Mouse (Mus musculus) regulatory T cell (primary cell): ENCODE measurements around the gene Fastkd3.

ENCODE experiments used
- in situ Hi-C: fragments of 300-600 bp; cut with MboI, MseI; formaldehyde crosslinking; loops from one replicate; pipeline ENCODE4 v1.15.1; 2025; ENCODE audit warnings: high pct_unique_total_duplicates

The Fastkd3 gene

DNA sequence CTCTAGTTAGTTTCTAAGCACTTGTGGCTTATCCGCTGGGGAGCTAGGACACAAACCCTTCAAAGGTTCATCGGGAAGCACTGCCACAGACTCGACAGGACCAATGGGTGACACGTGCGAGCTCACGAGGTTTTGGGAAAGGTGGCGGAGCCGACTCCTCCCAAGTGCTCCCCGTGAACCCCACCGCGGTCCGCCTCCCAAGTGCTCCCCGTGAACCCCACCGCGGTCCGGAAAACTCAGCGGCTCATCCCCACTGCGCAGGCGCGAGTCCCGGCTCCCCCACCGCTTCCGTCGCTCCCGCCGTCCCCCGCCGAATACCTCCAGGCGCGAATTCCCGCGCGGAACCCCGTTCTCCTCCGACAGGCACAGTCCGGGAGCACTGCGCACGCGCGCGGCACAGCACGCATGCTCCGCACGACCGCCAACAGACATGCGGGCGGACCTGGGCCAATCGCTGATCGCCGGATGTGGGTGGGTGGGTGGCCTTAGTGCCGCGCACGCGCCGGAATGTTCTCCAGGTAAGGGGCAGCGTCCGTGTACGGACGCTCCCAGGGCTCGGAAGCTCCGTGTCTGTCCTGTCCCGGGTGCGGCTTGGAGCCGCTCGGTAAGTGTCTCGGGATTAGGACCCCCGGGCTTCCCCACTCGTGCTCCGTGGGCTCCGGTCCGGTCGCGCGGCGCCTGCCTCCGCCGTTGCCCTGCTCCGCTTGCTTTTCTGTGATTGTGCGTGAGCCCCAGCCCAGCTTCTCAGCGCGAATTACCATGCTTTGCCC lies at the start of gene Fastkd3, which contains the start of gene Mtrr:
Gene Fastkd3 (plus strand): TSS at position 488 of the 770 bp plus-strand sequence.
Gene Mtrr (minus strand): TSS at position 403 of the 770 bp plus-strand sequence.
- in situ Hi-C loops, result loop anchor here (10.0 to 25.0 kb wide), 2 partner anchors 953 to 1670 kb away; partner anchors contain the start of genes Gm10767, Nsun2 and Tent4a

DNA sequence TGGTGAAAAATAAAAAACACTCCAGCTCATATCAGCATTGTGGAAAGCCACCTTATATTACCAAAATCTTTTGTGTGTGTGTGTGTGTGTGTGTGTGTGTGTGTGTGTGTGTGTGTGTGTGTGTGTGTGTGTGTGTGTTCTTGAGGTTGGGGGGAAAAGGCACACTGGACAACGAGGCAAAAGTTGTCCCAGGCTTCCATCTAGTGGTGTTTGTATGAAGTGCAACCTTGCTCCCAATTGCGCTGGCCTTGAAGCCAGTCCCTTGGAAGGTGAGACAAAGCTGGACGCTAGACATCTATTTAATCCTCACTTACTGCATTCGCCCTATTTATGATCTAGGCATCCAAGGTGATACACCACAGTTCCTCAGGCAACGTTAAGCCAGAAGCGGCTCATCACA lies 28.6 kb upstream of the Fastkd3 start:
- in situ Hi-C loops, result loop anchor here (10.0 kb wide), 2 partner anchors 531 to 689 kb away; partner anchors contain the start of gene BC048507

DNA sequence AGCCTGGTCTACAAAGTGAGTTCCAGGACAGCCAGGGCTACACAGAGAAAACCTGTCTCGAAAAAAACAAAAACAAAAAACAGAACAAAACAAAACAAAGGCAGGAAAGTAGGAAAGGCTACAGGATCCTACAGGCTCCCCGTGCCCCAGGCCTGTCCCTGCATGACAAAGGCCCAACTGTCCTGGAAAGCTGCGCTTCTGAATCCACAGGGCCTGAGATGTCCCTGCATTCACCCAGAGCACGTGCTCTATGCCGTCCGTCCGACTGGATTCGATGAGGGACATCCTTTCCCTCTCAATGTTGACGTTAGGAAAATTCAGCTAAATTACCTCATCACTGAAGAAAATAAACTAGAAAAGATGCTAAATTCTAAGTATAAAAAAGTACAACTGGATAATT lies 13.9 kb upstream of the Fastkd3 start:
- in situ Hi-C loops, result no loop called here

DNA sequence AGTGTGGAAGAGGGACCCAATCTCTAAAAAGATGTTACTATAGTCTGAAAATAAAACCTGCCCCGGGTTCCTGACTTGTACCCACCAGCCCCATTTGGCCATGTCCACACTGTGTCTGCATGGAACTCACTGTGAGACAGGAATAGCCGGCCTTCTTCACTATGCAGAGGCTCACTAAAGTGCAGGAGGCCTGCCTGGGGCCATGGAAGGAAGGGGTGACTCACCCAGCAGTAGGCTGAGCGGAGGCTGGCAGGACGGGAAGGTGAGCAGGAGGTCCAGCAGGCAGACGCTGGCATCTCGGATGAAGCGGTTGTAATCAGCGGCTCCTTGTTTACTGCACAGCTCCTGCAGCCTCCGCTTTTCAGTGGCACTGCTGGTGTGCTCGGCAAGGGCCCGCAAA lies 13.5 kb upstream of the Fastkd3 start:
- in situ Hi-C loops, result no loop called here

DNA sequence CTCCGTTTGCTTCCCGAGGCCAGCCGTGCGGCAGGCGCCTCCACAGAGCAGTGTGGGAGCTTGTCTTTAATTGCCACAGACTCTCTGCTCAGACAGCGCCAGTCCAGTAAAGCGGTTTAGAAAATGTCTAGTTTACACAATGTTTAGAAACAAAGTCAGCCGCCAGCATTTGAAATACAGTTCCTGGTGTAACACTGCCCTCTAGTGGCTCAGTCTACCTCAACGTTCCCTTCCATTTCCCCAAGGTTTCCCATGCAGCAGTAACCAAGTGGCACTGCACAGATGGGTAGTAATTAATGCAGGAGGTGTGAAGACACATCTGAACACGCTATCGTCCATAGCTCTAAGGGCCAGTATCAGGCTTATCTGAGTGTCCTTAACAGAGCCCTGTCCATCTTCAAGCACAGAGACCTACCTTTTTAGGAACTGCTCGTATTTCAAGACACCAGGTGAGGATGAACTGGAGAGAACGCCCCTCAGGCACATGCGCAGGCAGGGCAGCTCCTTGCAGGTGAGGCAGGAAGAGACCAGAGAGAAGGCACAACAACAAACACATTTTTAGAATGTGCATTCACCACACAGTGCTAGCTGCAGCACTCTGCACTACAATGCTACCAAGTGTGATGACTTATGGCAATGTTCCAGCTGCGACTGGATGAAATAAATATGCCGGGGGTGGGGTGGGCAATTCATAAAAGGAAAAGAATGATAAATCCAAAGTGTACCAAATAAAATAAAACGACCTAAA lies 12.3 kb upstream of the Fastkd3 start:
- in situ Hi-C loops, result loop anchor here (10.0 kb wide), 1 partner anchor 1045 kb away; the partner anchor contains the start of gene Srd5a1

DNA sequence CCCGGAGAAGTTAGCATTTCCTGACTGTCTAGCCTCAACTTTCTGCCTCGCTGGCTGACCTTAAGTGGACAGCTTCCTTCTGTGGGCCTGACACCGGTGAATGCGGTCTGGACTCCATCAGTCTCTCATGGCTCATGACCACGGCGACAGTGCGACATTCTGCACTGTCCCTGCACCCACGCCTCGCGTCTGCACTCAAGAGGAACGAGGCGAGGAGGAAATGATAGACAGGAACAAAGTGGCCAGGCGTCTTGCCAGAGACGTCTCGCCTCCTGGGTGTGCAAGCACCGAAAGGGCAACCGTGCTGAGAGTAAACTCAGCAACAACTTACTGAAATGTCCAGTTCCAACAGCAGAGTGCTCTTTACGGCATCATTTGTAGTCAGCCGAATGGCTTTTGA lies 9.8 kb upstream of the Fastkd3 start:
- in situ Hi-C loops, result loop anchor here (10.0 kb wide), 1 partner anchor 1043 kb away; the partner anchor contains the start of gene Srd5a1

DNA sequence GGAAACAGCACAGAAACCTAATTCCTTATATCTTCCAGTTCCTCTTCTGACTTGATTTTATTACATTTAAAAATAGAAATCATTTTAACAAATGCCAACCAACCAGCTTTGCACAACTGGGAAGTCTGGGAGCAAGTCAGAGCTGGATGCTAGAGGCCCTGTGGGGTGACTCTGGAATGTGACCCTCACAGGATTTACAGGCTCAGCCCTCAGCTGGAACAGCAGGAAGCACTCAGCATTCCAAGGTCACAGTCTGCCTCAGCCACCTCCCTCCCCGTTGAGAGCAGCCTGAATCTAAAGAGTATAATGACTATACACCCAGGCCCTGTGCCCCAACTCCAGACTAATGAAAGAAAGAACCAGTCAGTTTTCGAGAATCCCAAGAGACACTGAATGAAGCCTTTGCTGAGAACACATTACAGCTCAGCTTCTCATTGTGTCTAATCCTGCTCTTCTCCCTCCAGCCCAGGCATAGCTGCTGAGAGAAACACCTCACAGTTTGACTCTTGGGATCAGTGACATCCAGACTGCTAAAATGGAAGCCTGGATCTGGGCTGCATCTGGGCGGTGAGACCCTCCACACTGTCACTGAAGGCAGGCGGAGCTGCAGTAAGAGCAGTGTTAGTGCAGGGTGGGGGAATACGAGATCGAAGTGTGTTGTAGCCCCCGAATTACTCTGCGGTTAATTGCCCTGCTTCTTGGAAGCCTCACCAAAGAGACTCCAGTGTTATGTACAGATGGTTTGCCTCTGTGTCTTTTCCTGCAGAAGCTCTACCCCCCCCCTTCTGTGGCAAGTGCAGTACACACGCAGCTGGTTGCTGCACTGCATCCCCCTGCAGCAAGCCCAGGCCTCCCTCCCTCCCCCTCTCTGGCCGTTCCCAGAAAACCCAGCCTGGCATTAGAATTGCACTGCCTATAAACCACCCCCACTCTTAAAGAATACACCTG lies 8.8 kb upstream of the Fastkd3 start:
- in situ Hi-C loops, result loop anchor here (10.0 kb wide), 1 partner anchor 1042 kb away; the partner anchor contains the start of gene Srd5a1

DNA sequence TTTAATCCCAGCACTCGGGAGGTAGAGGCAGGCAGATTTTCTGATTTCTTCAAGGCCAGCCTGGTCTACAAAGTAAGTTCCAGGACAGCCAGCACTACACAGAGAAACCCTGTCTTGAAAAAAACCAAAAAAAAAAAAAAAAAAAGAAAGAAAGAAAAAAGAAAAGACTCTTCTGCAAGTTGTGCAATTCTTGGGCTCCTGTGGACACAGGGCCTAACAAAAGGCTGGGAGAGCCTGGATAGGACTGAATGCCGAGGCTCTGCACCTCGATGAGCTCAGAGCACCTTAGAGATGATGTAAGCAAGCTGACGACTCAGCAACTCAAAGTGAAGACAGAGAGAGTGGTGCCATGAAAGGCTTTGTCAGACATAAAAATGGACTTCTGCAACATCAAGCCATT lies 7.6 kb upstream of the Fastkd3 start:
- in situ Hi-C loops, result loop anchor here (10.0 kb wide), 1 partner anchor 1040 kb away; the partner anchor contains the start of gene Srd5a1

DNA sequence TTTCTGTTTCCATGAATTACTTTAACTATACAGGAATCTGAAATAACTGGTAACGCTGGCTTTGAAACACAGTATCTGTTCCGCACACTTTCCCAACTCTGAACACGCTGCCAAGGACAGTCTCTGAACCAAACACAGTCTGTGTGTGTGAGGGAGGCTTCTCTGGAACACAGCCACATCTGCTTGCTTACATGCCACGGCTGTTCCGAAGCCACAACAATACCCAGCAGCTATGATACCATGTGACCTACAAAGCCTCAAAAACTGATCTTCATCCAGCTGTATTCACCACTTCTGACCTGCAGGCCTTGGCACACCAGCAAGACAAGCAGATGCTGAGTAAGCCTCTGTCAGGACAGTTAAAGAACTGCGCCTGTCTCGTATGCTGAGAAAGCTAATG lies 4.1 kb upstream of the Fastkd3 start:
- in situ Hi-C loops, result loop anchor here (10.0 to 25.0 kb wide), 2 partner anchors 1037 to 1666 kb away; partner anchors contain the start of genes Gm10767 and Srd5a1

DNA sequence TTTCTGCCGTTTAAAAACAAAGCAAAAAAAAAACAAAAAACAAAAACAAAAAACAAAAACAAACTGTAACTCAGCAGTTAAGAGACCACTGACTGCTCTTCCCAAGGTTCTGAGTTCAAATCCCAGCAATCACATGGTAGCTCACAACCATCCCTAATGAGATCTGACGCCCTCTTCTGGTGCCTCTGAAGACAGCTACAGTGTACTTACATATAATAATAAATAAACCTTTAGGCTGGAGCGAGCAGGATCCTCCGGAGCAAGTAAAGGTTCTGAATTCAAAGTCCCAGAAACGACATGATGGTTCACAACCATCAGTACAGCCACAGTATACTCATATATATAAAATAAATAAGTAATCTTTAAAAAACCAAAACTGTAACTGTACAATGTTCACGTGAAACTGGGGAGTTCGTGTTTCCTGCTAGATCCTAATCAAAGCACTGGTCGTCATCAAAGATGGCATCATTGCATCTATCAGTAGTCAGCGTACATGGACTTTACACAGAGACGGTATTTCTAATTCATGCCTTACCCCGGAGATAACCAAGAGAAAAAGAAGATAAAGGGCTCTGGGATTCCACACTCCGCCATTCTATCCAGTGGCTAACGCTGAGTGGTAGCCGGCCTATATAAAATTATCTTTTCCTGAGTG lies 821 bp upstream of the Fastkd3 start:
- in situ Hi-C loops, result loop anchor here (10.0 to 25.0 kb wide), 2 partner anchors 954 to 1669 kb away; partner anchors contain the start of genes Gm10767, Nsun2 and Tent4a

DNA sequence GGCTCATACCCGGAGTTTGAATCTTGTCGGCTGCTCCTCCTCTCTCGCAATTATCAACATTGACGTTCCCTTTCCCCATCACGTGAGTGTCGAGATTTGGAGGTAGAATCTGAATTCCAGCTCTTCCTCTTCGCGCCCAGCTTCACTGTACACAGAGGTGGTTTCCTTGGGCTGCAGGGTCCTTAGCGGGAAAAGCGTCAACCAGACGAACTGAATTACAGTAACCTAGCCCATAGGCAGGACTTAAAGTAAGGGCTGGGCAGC lies 415 bp downstream of the Fastkd3 start:
- in situ Hi-C loops, result loop anchor here (10.0 to 25.0 kb wide), 2 partner anchors 952 to 1670 kb away; partner anchors contain the start of genes Gm10767, Nsun2 and Tent4a

DNA sequence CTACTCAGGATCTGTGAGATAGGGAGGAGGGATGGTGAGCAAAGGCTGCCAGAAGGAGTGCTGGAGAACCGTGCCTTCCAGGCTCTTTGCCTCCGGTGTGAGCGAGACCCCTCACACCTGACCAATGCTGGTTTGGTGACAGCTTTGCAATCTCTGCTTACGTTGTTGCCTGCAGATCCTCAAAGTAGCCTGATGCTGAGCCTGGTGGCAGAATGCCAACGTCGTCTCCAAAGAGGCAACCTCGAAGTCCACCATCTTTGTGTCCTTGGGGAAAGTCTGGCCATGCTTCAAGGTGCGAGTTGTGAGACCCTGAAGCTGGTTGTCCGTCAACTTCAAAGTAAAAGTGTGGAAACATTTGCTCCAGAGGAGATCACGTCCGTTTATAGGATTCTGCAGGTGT lies 1.9 kb downstream of the Fastkd3 start:
- in situ Hi-C loops, result loop anchor here (10.0 to 25.0 kb wide), 2 partner anchors 951 to 1672 kb away; partner anchors contain the start of genes Gm10767, Nsun2 and Tent4a

DNA sequence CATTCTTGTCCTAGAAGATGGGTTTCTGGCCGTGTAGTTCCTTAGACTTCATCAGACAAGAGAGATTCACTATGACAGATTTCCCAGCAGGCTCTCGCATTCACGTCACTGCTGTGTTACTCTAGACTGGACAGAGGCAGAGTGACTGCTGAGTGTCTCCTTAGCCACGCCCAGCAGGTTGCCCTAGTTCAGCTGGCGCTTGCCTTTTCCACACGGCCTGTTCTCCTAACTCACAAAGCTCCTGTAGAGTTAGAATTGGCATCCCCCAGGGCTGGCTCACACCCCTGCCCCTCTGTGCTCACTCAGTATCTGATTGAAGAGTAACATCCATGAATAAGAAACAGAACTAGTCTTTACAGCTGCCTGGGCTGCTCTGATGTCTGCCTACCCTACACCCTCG lies 3.4 kb downstream of the Fastkd3 start:
- in situ Hi-C loops, result loop anchor here (5.0 to 25.0 kb wide), 3 partner anchors 949 to 1673 kb away; partner anchors contain the start of genes Gm10767, Nsun2 and Tent4a

DNA sequence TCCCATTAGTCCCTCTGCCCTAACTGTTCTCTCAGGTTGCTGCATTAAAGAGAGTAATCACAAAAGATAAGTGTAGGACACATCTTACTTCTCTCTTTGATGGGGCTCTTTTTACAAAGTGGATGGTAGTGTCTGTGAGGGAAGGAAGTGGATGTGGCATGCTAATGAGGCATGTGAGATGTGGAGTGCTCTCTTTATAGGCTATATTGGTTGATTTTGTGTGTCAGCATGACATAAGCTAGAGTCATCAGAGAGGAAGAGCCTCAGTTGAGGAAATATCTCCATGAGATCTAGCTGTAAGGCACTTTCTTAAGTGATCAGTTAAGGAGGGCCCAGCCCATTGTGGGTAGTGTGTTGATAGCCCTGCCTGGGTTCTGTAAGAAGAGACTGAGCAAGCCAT lies 6.3 kb downstream of the Fastkd3 start:
- in situ Hi-C loops, result loop anchor here (5.0 to 25.0 kb wide), 3 partner anchors 946 to 1676 kb away; partner anchors contain the start of genes Gm10767, Nsun2 and Tent4a

DNA sequence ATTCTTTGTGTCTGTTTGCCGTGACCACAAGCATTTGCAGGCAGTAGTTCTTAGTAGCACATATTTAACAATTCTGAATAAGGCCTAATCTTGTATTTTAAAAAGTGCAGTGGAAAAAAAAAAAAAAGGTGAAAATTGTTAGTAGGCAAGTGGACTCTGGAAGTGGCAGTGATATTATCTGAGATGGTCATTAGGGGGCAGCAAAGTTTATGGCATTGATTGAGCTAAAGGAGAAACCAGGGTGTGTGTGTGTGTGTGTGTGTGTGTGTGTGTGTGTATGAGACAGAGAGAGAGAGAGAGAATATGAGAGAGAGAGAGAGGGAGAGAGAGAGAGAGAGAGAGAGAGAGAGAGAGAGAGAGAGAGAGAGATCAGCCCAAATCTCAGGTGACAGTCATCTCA lies 11.8 kb downstream of the Fastkd3 start:
- in situ Hi-C loops, result loop anchor here (25.0 kb wide), 1 partner anchor 1681 kb away; the partner anchor contains the start of gene Gm10767

DNA sequence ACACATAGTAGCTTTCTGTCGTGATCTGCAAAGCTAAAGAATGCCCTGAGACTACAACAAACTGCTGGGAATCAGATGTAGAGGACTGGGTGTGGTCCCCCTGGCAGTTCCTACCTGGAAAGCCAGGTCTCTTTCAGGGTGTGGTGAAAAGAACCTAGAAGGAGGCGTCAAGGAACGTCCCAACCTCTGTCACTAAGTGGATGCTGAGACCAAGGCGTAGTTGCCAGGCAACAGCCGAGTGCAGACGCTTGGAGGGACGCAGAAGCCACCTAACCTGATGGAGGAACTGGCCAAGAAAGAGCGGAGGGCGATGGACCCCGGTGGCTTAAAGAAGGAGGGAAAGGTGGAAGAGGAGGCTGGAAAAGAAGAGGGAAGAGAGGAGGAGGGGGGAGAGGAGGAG lies 15.2 kb downstream of the Fastkd3 start, which contains the start of gene 1700001L19Rik:
Gene 1700001L19Rik (plus strand): TSS at position 223 of the 400 bp plus-strand sequence.
- in situ Hi-C loops, result loop anchor here (25.0 kb wide), 1 partner anchor 1685 kb away; the partner anchor contains the start of gene Gm10767

DNA sequence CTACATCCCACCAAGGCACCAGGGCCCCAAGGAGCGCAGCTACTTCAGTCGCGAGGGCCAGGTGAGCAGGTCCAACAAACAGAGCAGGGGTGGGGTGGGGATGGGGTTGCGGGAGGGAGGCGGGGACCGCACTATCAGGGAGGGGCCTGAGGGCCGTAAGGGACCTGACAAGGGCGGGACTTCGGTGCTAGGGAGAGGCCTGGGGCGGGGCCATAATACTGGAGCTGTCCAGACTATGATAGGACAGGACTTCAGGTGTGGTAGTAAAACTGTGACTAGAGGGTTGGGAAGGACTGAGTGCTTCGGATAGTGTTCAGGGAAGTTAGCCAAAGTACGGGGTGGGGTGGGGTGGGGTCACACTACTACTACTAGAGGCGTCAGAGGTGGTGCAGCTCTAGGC lies 15.6 kb downstream of the Fastkd3 start:
- in situ Hi-C loops, result loop anchor here (25.0 kb wide), 1 partner anchor 1685 kb away; the partner anchor contains the start of gene Gm10767

DNA sequence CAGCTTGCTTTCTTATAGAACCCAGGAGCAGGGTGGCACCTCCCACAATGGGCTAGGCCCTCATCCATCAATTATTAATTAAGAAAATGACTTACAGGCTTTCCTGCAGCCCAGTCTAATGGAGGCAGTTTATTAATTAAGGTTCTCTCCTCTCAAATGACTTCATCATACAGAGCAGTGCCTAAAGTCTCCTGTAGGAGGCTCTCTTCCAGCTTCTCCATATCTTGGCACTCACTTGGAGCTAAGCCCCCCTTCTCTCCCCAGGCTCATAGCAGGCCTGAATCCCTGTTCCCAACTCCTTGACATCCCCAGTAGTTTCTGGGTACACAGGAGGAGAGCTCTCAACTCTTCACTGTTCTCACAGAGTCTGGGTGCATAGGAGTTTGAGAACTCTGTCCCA lies 16.9 kb downstream of the Fastkd3 start:
- in situ Hi-C loops, result loop anchor here (25.0 kb wide), 1 partner anchor 1687 kb away; the partner anchor contains the start of gene Gm10767

DNA sequence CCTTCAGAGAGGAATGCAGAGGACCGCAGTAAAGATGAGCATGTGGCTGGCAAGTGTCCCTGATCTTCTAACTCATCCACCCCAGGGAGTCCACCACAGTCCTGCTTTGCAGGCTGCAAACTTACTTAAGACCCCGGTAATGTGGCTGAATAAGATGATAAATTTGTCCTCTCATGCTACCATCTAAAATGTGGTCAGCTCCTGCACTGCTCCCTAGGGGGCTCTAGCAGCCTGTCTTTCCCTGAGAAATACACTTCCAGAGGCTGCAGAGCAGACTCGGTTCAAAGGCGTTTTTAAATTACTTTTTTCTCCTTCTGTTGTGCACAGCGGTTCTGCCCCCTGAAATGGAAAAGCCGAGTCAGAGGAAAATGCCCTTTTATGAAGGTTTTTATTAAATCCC lies 19.1 kb downstream of the Fastkd3 start:
- in situ Hi-C loops, result no loop called here

DNA sequence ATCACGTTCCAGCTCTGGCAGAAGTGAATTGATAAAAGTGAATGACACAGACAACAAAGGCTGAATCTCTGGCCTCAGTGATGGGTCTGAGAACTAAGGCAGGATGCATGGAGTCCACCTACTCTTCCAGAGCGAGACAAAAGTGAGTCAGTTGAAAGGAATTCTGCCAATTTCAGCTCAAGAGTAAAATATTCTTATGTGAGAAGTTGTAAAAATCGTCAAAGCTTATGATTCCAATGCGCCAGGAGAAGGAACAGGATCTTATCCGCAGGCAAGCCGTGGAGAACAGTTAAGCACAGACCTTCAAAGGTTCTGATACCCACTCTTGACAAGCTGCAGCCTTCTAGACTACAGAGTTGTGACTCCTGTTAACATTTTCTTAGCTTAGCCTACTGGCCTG lies 21.1 kb downstream of the Fastkd3 start:
- in situ Hi-C loops, result no loop called here
